8 mouse cellular contexts compared by ENCODE assay signal in the genomic region with DNA sequence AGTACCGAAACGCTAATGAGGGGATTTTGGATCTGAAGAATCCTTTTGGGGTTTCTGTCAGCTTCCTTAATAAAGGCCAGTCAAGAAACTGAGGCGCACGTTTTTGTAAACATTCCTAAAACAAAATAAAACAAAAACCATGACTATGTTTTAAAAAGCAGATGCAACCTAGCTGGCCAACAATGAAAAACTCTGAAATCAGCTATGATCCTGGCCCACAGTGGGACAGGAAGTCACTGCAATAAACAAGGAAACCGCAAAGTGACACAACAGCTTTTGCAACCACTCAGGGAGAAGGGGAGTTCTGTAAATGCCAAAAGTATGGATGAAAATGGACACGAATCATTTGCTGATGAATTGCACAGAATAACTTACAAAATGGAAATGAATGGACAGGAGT. TPM values are rescaled to one million over a fixed set of nuclear protein-coding genes. Genes with fewer than 3 reads are reported as not detected.
DNase-seq lines count a peak whose midpoint lies in the region; ATAC-seq lines count a peak whose summit lies in the region.

No protein-coding gene starts in this region.

- no peak overlapping the region for H3K9ac ChIP-seq in heart, embryonic 14.5 days (ENCODE audit: low read length)
- H3K9ac ChIP-seq in hindbrain, embryonic 16.5 days (ENCODE audit: low read depth, low read length), result 0 out of 2 replicates have a peak overlapping the region, but pooled peaks have one; percentile 36
- no peak overlapping the region for H3K9ac ChIP-seq in midbrain, embryonic 12.5 days (replicated peaks)

- peak overlapping the region; percentile 63 to 73 for H3K4me3 ChIP-seq in heart, embryonic 14.5 days (ENCODE audit: control insufficient read depth in 1 of 2, insufficient read depth in 1 of 2, low read depth in 1 of 2, low read length in 2 of 2)
- H3K4me3 ChIP-seq in hindbrain, embryonic 16.5 days (ENCODE audit: low read length), result peak overlapping the region; percentile 52
- H3K4me3 ChIP-seq in midbrain, embryonic 12.5 days, result peak overlapping the region; percentile 49

- H3K27ac ChIP-seq in heart, embryonic 14.5 days (replicated peaks in 1 of 2; ENCODE audit: control insufficient read depth in 1 of 2, insufficient read depth in 1 of 2, low read depth in 2 of 2, low read length in 2 of 2), result peak overlapping the region; percentile 34 to 87; a peak in 2 of 4 replicates
- H3K27ac ChIP-seq in hindbrain, embryonic 16.5 days (ENCODE audit: low read depth, low read length), result no peak overlapping the region
- 0 out of 2 replicates have a peak overlapping the region, but pooled peaks have one; percentile 16 for H3K27ac ChIP-seq in midbrain, embryonic 12.5 days (replicated peaks)

- H3K36me3 ChIP-seq in heart, embryonic 14.5 days (ENCODE audit: control insufficient read depth, insufficient read depth, low read length), result no peaks in the 10 kb centered on the region
- no peaks in the 10 kb centered on the region for H3K36me3 ChIP-seq in hindbrain, embryonic 16.5 days (ENCODE audit: control insufficient read depth, insufficient read depth, low read length)
- H3K36me3 ChIP-seq in midbrain, embryonic 12.5 days, result no peaks in the 10 kb centered on the region

- no peak for DNase-seq in heart, postnatal 4 days
- peak; percentile 56 for DNase-seq in adipocyte (ENCODE audit: low spot score)
- DNase-seq in thymus, postnatal 14 days, result no peak
- no peak for DNase-seq in kidney, postnatal 4 days
- DNase-seq in right cerebral cortex, adult 18-20 months, result no peak

- H3K4me2 ChIP-seq in heart, embryonic 14.5 days (ENCODE audit: low read length), result peak overlapping the region; percentile 92
- H3K4me2 ChIP-seq in hindbrain, embryonic 16.5 days (ENCODE audit: low read length), result peak overlapping the region; percentile 81
- peak overlapping the region; percentile 68 for H3K4me2 ChIP-seq in midbrain, embryonic 12.5 days (replicated peaks)

- WGBS in heart, embryonic 14.5 days, result 17% methylated on average over 6 of the region's 6 CpGs
- WGBS in hindbrain, embryonic 16.5 days, result 13% methylated on average over 6 of the region's 6 CpGs
- WGBS in midbrain, embryonic 12.5 days, result 18% methylated on average over 6 of the region's 6 CpGs

- no peak for ATAC-seq in heart, embryonic 14.5 days (ENCODE audit: insufficient number of reproducible peaks, insufficient read depth, low FRiP score, low read depth)
- no peak for ATAC-seq in hindbrain, embryonic 16.5 days
- ATAC-seq in midbrain, embryonic 12.5 days (ENCODE audit: low FRiP score, low read depth), result no peak

- peaks cover 7 to 18% of the 10 kb centered on the region in 2 experiments for H3K4me1 ChIP-seq in heart, embryonic 14.5 days (ENCODE audit: control insufficient read depth in 2 of 2, insufficient read depth in 2 of 2, low read length in 2 of 2)
- peaks cover 18% of the 10 kb centered on the region for H3K4me1 ChIP-seq in hindbrain, embryonic 16.5 days (ENCODE audit: control insufficient read depth, insufficient read depth, low read depth, low read length)
- H3K4me1 ChIP-seq in midbrain, embryonic 12.5 days, result peaks cover 26% of the 10 kb centered on the region

- no peaks in the 10 kb centered on the region for H3K9me3 ChIP-seq in heart, embryonic 14.5 days (ENCODE audit: control insufficient read depth, low read length)
- no peaks in the 10 kb centered on the region for H3K9me3 ChIP-seq in hindbrain, embryonic 16.5 days (ENCODE audit: control insufficient read depth, low read length)
- H3K9me3 ChIP-seq in midbrain, embryonic 12.5 days, result no peaks in the 10 kb centered on the region

- H3K27me3 ChIP-seq in heart, embryonic 14.5 days (ENCODE audit: control insufficient read depth, insufficient read depth, low read length), result no peaks in the 10 kb centered on the region
- no peaks in the 10 kb centered on the region for H3K27me3 ChIP-seq in hindbrain, embryonic 16.5 days (replicated peaks; ENCODE audit: control insufficient read depth, insufficient read depth, low read length)
- no peaks in the 10 kb centered on the region for H3K27me3 ChIP-seq in midbrain, embryonic 12.5 days

RNA-seq across cellular contexts. Expression of a gene that starts 5.4 kb away (rescaled TPM):
- polyA plus RNA-seq in heart, embryonic 14.5 days (2014; fragmentation: Nextera tagmentation; extraction: Ambion mirVana), result 5.0 and 5.4 TPM in 2 replicates
- 1 to 10 TPM; 7.6 to 7.8 TPM for total RNA-seq in heart, postnatal 4 days (2021)
- 5.0 and 6.9 TPM in 2 replicates for polyA plus RNA-seq in hindbrain, embryonic 16.5 days (2015; fragmentation: Nextera tagmentation; extraction: Ambion mirVana)
- 10.0 and 10.3 TPM in 2 replicates for polyA plus RNA-seq in midbrain, embryonic 12.5 days (2016; fragmentation: Nextera tagmentation; extraction: Ambion mirVana)

RNA-seq across cellular contexts. Expression of a gene that starts 8.5 kb away (rescaled TPM):
- not detected in 2 replicates for polyA plus RNA-seq in heart, embryonic 14.5 days (2014; fragmentation: Nextera tagmentation; extraction: Ambion mirVana)
- not detected for total RNA-seq in heart, postnatal 4 days (2021)
- 0.09 and 0.16 TPM in 2 replicates for polyA plus RNA-seq in hindbrain, embryonic 16.5 days (2015; fragmentation: Nextera tagmentation; extraction: Ambion mirVana)
- not detected in 2 replicates for polyA plus RNA-seq in midbrain, embryonic 12.5 days (2016; fragmentation: Nextera tagmentation; extraction: Ambion mirVana)

RNA-seq across cellular contexts. Expression of a gene that starts 45.2 kb away (rescaled TPM):
- polyA plus RNA-seq in heart, embryonic 14.5 days (2014; fragmentation: Nextera tagmentation; extraction: Ambion mirVana), result 159 and 161 TPM in 2 replicates
- 100 to 1,000 TPM in 1 of 2 experiments, 10 to 100 TPM in 1; 90.4 to 104 TPM for total RNA-seq in heart, postnatal 4 days (2021)
- 236 and 255 TPM in 2 replicates for polyA plus RNA-seq in hindbrain, embryonic 16.5 days (2015; fragmentation: Nextera tagmentation; extraction: Ambion mirVana)
- polyA plus RNA-seq in midbrain, embryonic 12.5 days (2016; fragmentation: Nextera tagmentation; extraction: Ambion mirVana), result 167 and 196 TPM in 2 replicates
